Mouse (Mus musculus): Measurements from ENCODE around the gene Hoga1. TPM values are rescaled to one million over a fixed set of nuclear protein-coding genes. Genes with fewer than 3 reads are reported as not detected.
A peak's percentile ranks its signal among the peaks of the same experiment; 100 is the strongest.

Gene Hoga1
- polyA plus RNA-seq, 1 experiment from 2014 or later: 1.5 TPM

DNA sequence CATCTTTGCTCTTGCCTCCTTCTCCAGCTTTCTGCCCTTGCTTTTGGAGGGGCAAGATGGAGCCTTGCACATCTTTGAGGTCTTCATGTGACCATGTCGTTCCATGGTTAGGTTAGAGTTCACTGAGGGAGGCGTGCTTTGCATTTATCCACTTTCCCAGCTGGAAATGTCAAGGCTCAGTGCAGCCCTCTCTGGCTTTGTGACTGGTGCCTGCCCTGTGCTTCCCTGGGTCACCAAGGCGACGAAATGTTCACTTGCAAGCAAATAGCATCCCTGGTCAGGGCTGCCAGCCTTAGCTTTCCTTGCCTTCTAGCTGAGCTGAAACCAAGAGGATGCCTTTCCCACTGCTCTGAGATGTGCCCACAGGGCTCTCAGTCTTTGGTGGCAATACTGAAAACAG lies 35.0 kb upstream of the Hoga1 start:
- Histone ChIP-seq H3K36me3 (replicated peaks) (no peaks in the 10 kb centered on the region), H3K4me1 (no peaks in the 10 kb centered on the region)

DNA sequence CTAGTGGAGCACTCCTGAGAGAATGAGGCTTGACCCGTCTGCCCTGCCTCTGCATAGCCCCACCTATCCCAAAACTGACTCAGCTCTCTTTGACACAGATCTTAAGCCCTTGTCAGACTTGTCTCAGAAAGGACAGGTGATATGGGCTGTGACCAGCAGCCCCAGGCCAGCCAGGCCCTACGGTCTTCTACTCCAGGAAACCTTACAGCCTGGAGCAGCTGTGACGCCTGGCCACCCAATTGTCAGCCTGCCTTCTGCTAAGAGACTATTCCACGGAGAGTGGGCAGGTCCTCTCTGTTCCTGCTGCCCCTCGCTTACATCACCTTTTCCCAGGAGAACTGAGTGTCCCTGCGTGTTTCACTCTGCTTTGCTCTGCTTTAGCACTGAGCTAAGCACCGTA lies 34.3 kb upstream of the Hoga1 start:
- H3K4me3 ChIP-seq (replicated peaks): no peak overlapping the region
- no peak overlapping the region for H3K4me2 ChIP-seq
- H3K27ac ChIP-seq: no peak overlapping the region
- no peaks in the 10 kb centered on the region for H3K9me3 ChIP-seq
- no peaks in the 10 kb centered on the region for H3K27me3 ChIP-seq
- 82% methylated on average over 7 of the region's 7 CpGs for WGBS
- H3K9ac ChIP-seq: no peak overlapping the region
- H3K4me1 ChIP-seq: peaks cover under 1% of the 10 kb centered on the region; the same call in 1 of the 2 replicates
- no peaks in the 10 kb centered on the region for H3K36me3 ChIP-seq (replicated peaks)
- ATAC-seq (ENCODE audit: low FRiP score): no peak

More for the DNA sequence above, 35.0 kb upstream of the Hoga1 start:
- Histone ChIP-seq H3K4me2 (no peak overlapping the region), H3K9me3 (no peaks in the 10 kb centered on the region), H3K27ac (no peak overlapping the region), H3K27me3 (no peaks in the 10 kb centered on the region), H3K9ac (no peak overlapping the region), H3K4me3 (replicated peaks) (no peak overlapping the region)
- ATAC-seq (ENCODE audit: low FRiP score): no peak
- 71% methylated on average over 4 of the region's 4 CpGs for WGBS

DNA sequence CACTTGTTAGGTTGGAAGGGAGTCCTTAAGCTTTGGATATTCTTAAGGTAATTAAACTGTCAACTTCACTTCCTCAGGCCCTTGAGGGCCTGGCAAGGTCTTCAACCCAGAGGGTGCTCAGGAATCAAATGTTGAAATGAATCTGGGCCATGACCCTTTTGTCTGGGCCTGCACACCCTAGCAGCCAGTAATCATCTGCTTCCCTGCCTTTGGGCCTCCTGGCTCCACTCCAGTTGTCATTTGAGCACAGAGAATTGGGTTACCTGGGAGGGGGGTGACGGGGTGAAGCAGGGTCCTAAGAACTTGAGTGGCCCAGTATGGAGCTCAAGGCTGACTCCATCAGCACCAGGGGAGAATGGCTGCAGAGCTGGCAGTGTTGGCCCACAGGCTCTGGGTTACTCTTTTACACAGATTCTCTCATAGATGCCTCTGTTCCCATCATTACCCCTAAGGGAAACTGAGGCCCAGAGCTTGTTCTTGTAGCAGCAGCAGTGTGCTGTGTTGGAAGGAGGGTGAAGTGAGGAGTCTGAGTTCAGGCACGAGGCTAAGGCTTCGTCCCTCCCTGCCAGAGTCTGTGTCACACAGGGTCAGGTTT lies 31.1 kb upstream of the Hoga1 start:
- no peak overlapping the region for H3K4me3 ChIP-seq (replicated peaks)
- H3K9ac ChIP-seq: no peak overlapping the region
- ATAC-seq (ENCODE audit: low FRiP score): no peak
- peaks cover 10% of the 10 kb centered on the region for H3K4me1 ChIP-seq
- WGBS: 77% methylated on average over 3 of the region's 3 CpGs
- H3K4me2 ChIP-seq: no peak overlapping the region
- no peaks in the 10 kb centered on the region for H3K36me3 ChIP-seq (replicated peaks)
- no peaks in the 10 kb centered on the region for H3K9me3 ChIP-seq
- no peaks in the 10 kb centered on the region for H3K27me3 ChIP-seq
- H3K27ac ChIP-seq: no peak overlapping the region

DNA sequence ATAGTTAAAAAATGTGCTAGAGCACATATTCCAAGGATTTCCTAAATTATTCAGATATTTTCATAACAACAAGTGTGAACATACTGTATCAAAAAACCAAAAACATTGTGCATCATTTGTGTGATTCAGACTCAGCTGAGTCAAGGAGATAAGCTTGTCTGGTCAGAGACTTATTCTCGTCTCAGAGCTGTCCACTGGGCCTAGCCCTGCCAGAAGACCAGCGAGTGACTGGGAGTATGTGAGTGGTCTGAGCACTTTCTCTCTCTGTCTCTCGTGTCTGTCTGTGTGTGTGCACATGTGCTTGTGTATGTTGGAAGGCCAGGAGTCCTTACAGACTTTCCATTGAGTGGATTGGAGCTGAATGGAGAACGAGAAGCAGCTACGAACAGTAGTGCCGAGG lies 30.4 kb upstream of the Hoga1 start:
- Histone ChIP-seq H3K9me3 (no peaks in the 10 kb centered on the region), H3K4me1 (peaks cover 10% of the 10 kb centered on the region), H3K27me3 (no peaks in the 10 kb centered on the region), H3K4me3 (replicated peaks) (no peak overlapping the region), H3K36me3 (replicated peaks) (no peaks in the 10 kb centered on the region), H3K9ac (no peak overlapping the region), H3K4me2 (no peak overlapping the region), H3K27ac (no peak overlapping the region)
- WGBS: 80% methylated on average over 6 of the region's 6 CpGs
- no peak for ATAC-seq (ENCODE audit: low FRiP score)

DNA sequence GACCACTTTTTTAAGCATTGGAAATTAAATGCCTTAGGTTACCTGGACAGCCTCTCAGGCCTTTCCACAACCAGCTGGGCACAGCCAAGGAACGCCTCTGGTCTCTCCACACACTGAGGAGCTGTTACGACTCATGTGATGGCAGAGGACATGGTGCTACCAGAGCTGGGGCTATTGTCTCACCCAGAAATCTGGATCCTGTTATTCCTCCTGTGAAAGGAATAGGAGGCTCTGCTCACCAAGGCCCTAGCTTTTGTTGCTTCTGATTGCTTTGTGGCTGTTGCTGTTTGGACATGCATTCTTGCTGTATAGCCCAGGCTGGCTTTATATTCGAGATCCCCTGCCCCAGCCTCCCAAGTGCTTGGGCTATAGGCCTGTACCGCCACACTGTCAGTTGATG lies 29.2 kb upstream of the Hoga1 start:
- Histone ChIP-seq H3K9ac (no peak overlapping the region), H3K27me3 (no peaks in the 10 kb centered on the region), H3K4me3 (replicated peaks) (no peak overlapping the region), H3K9me3 (no peaks in the 10 kb centered on the region), H3K4me1 (peaks cover 10% of the 10 kb centered on the region), H3K36me3 (replicated peaks) (no peaks in the 10 kb centered on the region), H3K27ac (no peak overlapping the region), H3K4me2 (no peak overlapping the region)
- 67% methylated on average over 4 of the region's 4 CpGs for WGBS
- ATAC-seq (ENCODE audit: low FRiP score): no peak

DNA sequence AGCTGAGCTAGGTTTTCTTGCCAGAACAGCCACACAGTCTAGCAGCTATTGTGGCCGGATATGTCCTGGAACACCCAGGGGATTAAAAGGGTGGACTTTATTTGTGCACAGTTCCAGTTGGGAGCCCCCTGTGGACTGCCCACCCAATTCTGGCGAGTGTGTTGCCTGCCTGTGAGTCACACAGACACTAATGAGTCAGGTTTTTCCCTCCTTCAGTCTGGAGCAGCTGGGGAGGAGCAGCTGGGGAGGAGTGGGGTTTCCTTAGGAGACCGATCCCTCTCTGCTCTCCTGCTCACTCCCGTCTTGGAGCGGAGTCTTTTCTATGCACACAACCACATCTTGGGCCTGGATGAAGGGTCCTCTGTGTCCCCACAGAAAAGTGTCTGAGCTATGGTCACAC lies 28.6 kb upstream of the Hoga1 start:
- ATAC-seq (ENCODE audit: low FRiP score): no peak
- no peak overlapping the region for H3K4me2 ChIP-seq
- H3K4me1 ChIP-seq: peaks cover 10% of the 10 kb centered on the region
- no peaks in the 10 kb centered on the region for H3K27me3 ChIP-seq
- no peaks in the 10 kb centered on the region for H3K36me3 ChIP-seq (replicated peaks)
- no peaks in the 10 kb centered on the region for H3K9me3 ChIP-seq
- peak overlapping the region; percentile 27 for H3K27ac ChIP-seq
- H3K9ac ChIP-seq: no peak overlapping the region
- H3K4me3 ChIP-seq (replicated peaks): no peak overlapping the region
- 53% methylated on average over 5 of the region's 5 CpGs for WGBS

DNA sequence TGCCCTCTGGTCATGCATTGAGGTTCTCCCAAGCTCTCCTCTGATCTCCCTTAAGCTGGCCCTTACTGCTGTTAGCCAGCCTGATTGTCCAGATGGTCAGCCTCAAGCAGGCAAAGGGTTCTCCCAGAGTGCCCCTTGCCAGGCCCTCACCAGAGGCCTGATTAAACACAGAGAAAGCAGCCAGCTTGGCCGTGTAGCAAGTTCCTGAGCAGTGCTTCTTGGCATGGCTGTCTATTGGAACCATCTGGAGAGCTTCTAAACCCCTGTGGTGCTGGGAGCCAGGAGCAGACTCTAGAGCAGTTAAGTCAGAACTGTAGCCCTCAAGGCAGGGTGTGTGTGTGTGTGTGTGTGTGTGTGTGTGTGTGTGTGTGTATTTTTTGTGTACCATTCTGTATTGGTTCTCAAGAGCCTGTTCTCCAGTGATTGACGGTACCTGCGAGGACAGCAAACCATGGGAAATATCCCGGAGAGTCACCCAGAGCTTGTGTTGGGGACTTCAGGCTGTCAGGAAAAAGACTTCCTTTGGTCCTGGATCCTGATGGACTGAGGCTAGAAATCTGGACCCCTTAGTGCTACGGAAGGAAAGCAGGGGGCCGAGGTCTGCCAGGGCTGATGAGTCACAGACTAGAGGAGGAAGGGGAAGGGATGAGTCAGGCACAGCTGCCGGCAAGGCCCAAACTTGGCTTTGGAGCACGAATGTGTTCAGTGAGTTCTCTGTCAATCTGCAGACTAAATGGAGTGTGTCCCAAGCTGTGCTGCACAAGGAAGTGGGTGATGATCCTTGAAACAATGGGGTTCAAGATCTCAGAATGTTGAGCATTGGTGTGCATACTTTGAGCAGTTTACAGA lies 27.8 kb upstream of the Hoga1 start:
- H3K27me3 ChIP-seq: no peaks in the 10 kb centered on the region
- no peaks in the 10 kb centered on the region for H3K9me3 ChIP-seq
- no peak overlapping the region for H3K9ac ChIP-seq
- H3K4me1 ChIP-seq: peaks cover 10% of the 10 kb centered on the region
- WGBS: 84% methylated on average over 8 of the region's 8 CpGs
- no peak overlapping the region for H3K4me2 ChIP-seq
- no peak overlapping the region for H3K4me3 ChIP-seq (replicated peaks)
- H3K36me3 ChIP-seq (replicated peaks): no peaks in the 10 kb centered on the region
- H3K27ac ChIP-seq: peak overlapping the region; percentile 27; the same call in 1 of the 2 replicates
- ATAC-seq (ENCODE audit: low FRiP score): no peak

DNA sequence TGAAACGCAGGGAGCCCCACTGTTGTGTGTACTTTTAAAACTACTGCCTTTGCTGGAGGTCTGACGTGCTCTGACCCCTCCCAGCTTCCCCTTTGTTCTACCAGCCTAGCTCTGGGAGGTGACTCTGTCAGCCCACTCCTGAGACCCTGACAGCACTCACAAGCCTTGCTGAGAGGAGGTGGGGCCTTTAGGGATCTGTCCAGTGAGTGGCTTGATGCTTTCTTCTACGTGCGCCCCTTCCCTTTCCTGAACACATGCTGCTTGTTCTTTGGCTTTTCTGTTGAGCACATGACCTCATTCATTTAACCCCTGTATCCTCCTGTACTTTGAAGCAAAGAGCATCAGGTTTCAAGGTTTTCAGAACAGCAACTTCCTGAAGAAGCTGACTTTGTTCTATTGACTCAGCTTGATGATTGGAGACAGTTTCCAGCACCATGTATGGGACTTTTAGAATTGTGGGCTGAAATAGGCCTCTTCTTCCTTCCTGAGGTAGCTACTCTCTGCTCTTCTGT lies 26.3 kb upstream of the Hoga1 start:
- no peak overlapping the region for H3K4me3 ChIP-seq (replicated peaks)
- no peak overlapping the region for H3K9ac ChIP-seq
- no peak overlapping the region for H3K27ac ChIP-seq
- H3K36me3 ChIP-seq (replicated peaks): no peaks in the 10 kb centered on the region
- no peaks in the 10 kb centered on the region for H3K9me3 ChIP-seq
- 38% methylated on average over 4 of the region's 4 CpGs for WGBS
- peaks cover 10% of the 10 kb centered on the region for H3K4me1 ChIP-seq
- no peak for ATAC-seq (ENCODE audit: low FRiP score)
- H3K27me3 ChIP-seq: no peaks in the 10 kb centered on the region
- H3K4me2 ChIP-seq: no peak overlapping the region

DNA sequence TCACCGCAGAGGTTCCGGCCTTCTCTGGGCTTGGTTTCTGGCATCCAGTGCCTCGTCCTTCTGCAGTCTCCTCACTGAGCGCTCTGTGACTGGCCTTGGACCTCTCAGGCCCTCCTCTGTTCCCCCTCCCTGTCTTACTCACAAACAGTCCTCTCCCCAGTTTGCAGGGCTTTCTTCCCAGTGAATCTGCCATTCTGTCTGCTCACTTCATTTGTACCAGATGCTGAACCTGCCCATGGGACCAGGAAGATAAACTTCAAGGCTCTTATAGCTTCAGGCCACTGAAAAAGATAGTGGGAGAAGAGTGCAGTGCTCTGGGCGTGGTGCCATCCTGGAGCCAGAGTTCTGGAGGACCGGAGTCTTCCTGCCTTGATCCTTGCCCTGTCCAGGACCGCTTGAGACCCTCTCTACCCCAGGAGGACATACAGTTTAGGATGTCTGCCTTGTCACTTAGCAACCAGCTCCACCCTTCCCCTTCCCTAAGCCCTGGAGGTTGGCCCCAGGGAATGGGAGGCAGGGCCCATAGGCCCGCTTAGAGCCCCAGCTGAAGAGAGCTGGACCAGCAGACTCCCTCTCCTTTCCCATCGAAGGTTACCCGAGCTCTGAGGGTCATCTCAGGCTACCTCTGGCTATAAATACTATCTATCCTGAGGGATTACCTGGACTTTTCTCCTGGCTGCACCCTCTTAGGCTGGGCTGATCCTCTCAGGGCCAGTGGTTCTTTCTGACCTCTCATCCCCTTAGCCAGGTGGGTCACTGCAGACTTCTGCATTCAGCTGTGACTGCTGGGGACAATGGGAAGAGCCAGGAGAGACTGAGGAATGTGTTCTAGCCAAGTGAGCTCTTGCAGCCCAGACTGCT lies 23.5 kb upstream of the Hoga1 start:
- Histone ChIP-seq H3K4me3 (replicated peaks) (no peak overlapping the region), H3K9ac (no peak overlapping the region), H3K4me1 (peaks cover 5% of the 10 kb centered on the region), H3K9me3 (no peaks in the 10 kb centered on the region), H3K27ac (no peak overlapping the region), H3K27me3 (no peaks in the 10 kb centered on the region), H3K36me3 (replicated peaks) (no peaks in the 10 kb centered on the region), H3K4me2 (no peak overlapping the region)
- 69% methylated on average over 10 of the region's 10 CpGs for WGBS
- no peak for ATAC-seq (ENCODE audit: low FRiP score)

DNA sequence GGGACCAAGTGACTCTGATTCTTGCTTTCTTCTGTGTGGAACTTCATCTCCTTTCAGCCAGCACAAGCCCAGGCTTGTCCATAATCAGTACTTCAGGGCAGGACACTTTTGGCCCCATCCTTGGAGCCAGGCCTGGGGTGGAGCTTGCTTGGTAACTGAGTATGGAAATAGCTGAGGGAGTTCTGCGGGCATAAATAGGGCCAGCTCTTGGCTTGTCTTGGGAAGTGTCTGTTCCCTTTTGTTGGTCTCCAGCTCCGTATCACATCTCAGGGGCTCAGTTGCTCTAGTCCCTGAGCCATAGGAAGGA lies 22.9 kb upstream of the Hoga1 start:
- H3K27me3 ChIP-seq: no peaks in the 10 kb centered on the region
- H3K4me3 ChIP-seq (replicated peaks): no peak overlapping the region
- H3K27ac ChIP-seq: no peak overlapping the region
- ATAC-seq (ENCODE audit: low FRiP score): no peak
- no peak overlapping the region for H3K4me2 ChIP-seq
- peaks cover 3% of the 10 kb centered on the region; the same call in 1 of the 2 replicates for H3K4me1 ChIP-seq
- WGBS: 88% methylated on average over 2 of the region's 2 CpGs
- H3K9ac ChIP-seq: no peak overlapping the region
- H3K36me3 ChIP-seq (replicated peaks): no peaks in the 10 kb centered on the region
- no peaks in the 10 kb centered on the region for H3K9me3 ChIP-seq

DNA sequence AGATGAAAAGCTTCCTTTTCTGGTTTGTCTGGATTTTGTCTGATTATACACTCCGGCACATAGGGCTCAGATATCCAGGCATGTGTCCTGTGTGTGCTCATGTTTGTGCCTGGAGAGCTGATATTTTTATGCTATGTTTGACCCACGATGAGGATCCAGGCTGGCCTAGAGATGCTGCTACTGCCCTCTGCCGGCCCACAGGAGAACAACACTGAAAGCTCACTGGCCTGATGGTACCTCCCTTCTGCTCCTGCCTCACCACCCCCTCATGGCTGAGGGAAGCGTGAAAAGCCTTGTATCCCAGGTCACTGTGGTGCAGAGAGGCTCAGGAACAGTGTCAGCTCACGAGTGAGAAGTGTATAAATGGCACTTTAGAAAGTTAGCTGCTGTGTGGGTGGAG lies 19.3 kb upstream of the Hoga1 start:
- ATAC-seq (ENCODE audit: low FRiP score): peak; percentile 53; the same call in 1 of the 2 replicates
- no peak overlapping the region for H3K27ac ChIP-seq
- no peaks in the 10 kb centered on the region for H3K4me1 ChIP-seq
- no peaks in the 10 kb centered on the region for H3K9me3 ChIP-seq
- 11% methylated on average over 5 of the region's 5 CpGs for WGBS
- no peak overlapping the region for H3K4me3 ChIP-seq (replicated peaks)
- H3K9ac ChIP-seq: no peak overlapping the region
- H3K4me2 ChIP-seq: no peak overlapping the region
- H3K36me3 ChIP-seq (replicated peaks): no peaks in the 10 kb centered on the region
- H3K27me3 ChIP-seq: no peaks in the 10 kb centered on the region

DNA sequence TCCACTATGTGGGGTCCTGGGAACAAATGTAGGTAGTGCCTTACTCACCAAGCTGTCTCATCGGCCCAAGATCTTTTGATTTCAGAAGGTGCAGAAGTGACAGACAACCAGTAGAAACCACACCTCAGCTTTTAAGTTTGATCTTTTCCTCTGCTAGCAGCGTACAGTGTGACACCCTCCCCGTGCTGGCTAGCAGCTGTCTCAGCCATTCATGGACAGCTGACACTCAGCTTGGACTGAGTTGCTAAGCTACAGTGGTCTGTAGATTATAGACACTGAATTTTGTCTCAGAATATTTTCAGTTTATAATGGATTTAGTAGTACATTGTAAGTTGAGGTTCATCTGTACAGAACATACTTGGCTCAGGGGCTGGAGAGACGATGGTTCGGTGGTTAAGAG lies 14.3 kb upstream of the Hoga1 start:
- no peak overlapping the region for H3K27ac ChIP-seq
- H3K4me2 ChIP-seq: no peak overlapping the region

More for the DNA sequence above, 14.3 kb upstream of the Hoga1 start:
- no peaks in the 10 kb centered on the region for H3K27me3 ChIP-seq
- no peak overlapping the region for H3K9ac ChIP-seq
- no peaks in the 10 kb centered on the region for H3K9me3 ChIP-seq
- ATAC-seq (ENCODE audit: low FRiP score): no peak
- no peaks in the 10 kb centered on the region for H3K4me1 ChIP-seq
- no peak overlapping the region for H3K4me3 ChIP-seq (replicated peaks)
- 88% methylated on average over 5 of the region's 5 CpGs for WGBS
- 0 out of 2 replicates have a peak, but pooled peaks cover 3% of the 10 kb centered on the region for H3K36me3 ChIP-seq (replicated peaks)

Measured in forebrain, embryonic 12.5 days (tissue).